Mouse (Mus musculus): ENCODE measurements around the gene Tbc1d23. TPM values are rescaled to one million over a fixed set of nuclear protein-coding genes. Genes with fewer than 3 reads are reported as not detected.
A peak's percentile ranks its signal among the peaks of the same experiment; 100 is the strongest.

Tbc1d23 gene
- total and polyA plus RNA-seq, 2 experiments from 2014 or later = 33.5 to 89.1 TPM

- H3K4me2 ChIP-seq (ENCODE audit: low read depth) = no peak overlapping the region
- H3K9me3 ChIP-seq (ENCODE audit: low read length) = no peaks in the 10 kb centered on the region
- TF ChIP-seq CTCF (IDR thresholded peaks at IDR 0.05; ENCODE audit: low read depth) = no peak
- ATAC-seq = no peak
- no peaks in the 10 kb centered on the region for H3K36me3 ChIP-seq (ENCODE audit: insufficient read depth)
- no peak overlapping the region for H3K9ac ChIP-seq
- WGBS = 90% methylated on average over 10 of the region's 10 CpGs
- no peak for DNase-seq
- H3K27me3 ChIP-seq (ENCODE audit: insufficient read depth, low read length) = no peaks in the 10 kb centered on the region
- H3K27ac ChIP-seq (ENCODE audit: low read depth, low read length) = no peak overlapping the region
- H3K4me1 ChIP-seq (ENCODE audit: insufficient read depth) = no peaks in the 10 kb centered on the region
- no peak overlapping the region for H3K4me3 ChIP-seq (ENCODE audit: low read depth, low read length)
Observed at GRCm38 (mm10) chr16:57260152-57260551, 28.8 kb upstream of the Tbc1d23 start.

- ATAC-seq = no peak
- Histone ChIP-seq H3K36me3 (ENCODE audit: insufficient read depth) (no peaks in the 10 kb centered on the region), H3K4me3 (ENCODE audit: low read depth, low read length) (no peak overlapping the region), H3K4me2 (ENCODE audit: low read depth) (no peak overlapping the region), H3K4me1 (ENCODE audit: insufficient read depth) (no peaks in the 10 kb centered on the region), H3K9ac (no peak overlapping the region), H3K27ac (ENCODE audit: low read depth, low read length) (no peak overlapping the region), H3K9me3 (ENCODE audit: low read length) (no peaks in the 10 kb centered on the region), H3K27me3 (ENCODE audit: insufficient read depth, low read length) (no peaks in the 10 kb centered on the region)
- TF ChIP-seq CTCF (IDR thresholded peaks at IDR 0.05; ENCODE audit: low read depth) = no peak
- 94% methylated on average over 13 of the region's 13 CpGs for WGBS
- no peak for DNase-seq
Observed at GRCm38 (mm10) chr16:57259356-57260083, 28.2 kb upstream of the Tbc1d23 start.

DNA sequence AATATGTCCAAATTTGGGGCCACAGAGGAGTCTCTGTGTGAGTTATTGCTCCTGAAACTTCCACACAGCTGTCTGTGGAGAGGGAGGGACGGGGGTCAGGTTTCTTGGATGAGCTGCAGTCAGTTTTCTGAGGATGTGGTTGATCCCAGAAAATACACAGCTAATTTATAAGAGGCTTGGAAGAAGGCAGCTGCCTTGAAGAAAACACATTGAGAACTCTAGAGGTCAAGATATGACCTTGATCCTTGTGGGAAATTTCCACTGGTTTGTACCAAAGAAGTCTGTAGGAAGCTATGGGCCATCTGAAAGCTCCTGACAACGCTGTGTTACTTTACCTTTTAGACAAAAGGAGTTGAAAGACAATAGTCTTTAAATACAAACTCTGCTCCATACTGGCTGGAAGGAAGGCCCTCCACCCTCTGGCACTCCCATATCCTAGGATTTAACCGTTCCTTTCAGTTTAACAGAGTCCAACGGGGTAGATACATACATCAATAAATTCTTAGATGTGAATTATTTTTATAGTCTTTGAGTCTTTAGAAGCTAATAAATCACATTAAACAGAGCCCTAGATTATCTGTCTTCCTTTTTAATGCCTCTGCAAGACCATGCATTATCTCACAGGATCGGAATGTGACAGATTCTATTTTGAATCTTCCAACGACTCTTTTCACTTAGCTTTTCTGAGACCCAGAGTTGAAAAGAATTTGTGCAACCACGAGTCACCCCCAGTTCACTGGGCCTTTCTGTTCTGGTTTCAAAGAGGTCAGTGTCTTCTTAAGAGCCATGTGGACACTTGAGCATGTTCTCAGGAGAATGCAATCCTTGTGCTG lies 20.5 kb upstream of the Tbc1d23 start:
- ATAC-seq (no peak), DNase-seq (no peak)
- Histone ChIP-seq H3K4me1 (ENCODE audit: insufficient read depth) (no peaks in the 10 kb centered on the region), H3K9me3 (ENCODE audit: low read length) (no peaks in the 10 kb centered on the region), H3K36me3 (ENCODE audit: insufficient read depth) (no peaks in the 10 kb centered on the region), H3K27me3 (ENCODE audit: insufficient read depth, low read length) (no peaks in the 10 kb centered on the region), H3K9ac (no peak overlapping the region), H3K4me3 (ENCODE audit: low read depth, low read length) (no peak overlapping the region), H3K27ac (ENCODE audit: low read depth, low read length) (no peak overlapping the region), H3K4me2 (ENCODE audit: low read depth) (no peak overlapping the region)
- WGBS = 45% methylated on average over 7 of the region's 7 CpGs
- TF ChIP-seq CTCF (IDR thresholded peaks at IDR 0.05; ENCODE audit: low read depth) = no peak

DNA sequence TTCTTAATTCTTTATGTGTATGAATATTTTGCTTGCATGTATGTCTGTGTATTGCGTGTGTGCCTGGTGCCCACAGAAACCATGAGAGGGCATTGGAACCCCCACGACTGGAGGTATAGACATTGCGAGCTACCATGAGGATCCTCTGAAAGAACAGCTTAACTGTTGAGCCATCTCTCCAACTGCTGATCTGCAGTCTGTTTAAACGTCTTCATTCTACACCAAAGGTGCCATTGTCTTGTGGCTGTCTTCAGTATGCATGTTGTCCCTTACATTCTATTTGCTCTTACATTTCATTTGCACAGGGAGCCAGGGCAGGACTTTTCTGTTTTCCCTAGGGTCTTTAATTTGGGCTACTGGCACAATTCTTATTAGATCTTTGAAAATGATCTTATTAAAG lies 19.7 kb upstream of the Tbc1d23 start:
- H3K27me3 ChIP-seq (ENCODE audit: insufficient read depth, low read length) = no peaks in the 10 kb centered on the region
- H3K36me3 ChIP-seq (ENCODE audit: insufficient read depth) = no peaks in the 10 kb centered on the region
- H3K27ac ChIP-seq (ENCODE audit: low read depth, low read length) = no peak overlapping the region
- ATAC-seq (no peak), DNase-seq (no peak)
- no peak for TF ChIP-seq CTCF (IDR thresholded peaks at IDR 0.05; ENCODE audit: low read depth)
- 91% methylated on average over 4 of the region's 4 CpGs for WGBS
- H3K9ac ChIP-seq = no peak overlapping the region
- no peak overlapping the region for H3K4me2 ChIP-seq (ENCODE audit: low read depth)
- no peak overlapping the region for H3K4me3 ChIP-seq (ENCODE audit: low read depth, low read length)
- no peaks in the 10 kb centered on the region for H3K4me1 ChIP-seq (ENCODE audit: insufficient read depth)
- H3K9me3 ChIP-seq (ENCODE audit: low read length) = no peaks in the 10 kb centered on the region

GRCm38 (mm10) chr16:57247464-57247863 lies 16.2 kb upstream of the Tbc1d23 start:
- no peak overlapping the region for H3K27ac ChIP-seq (ENCODE audit: low read depth, low read length)
- no peak overlapping the region for H3K4me3 ChIP-seq (ENCODE audit: low read depth, low read length)
- no peaks in the 10 kb centered on the region for H3K27me3 ChIP-seq (ENCODE audit: insufficient read depth, low read length)
- no peak for ATAC-seq
- TF ChIP-seq CTCF (IDR thresholded peaks at IDR 0.05; ENCODE audit: low read depth) = no peak
- no peaks in the 10 kb centered on the region for H3K4me1 ChIP-seq (ENCODE audit: insufficient read depth)
- DNase-seq = no peak
- no peaks in the 10 kb centered on the region for H3K9me3 ChIP-seq (ENCODE audit: low read length)
- no peaks in the 10 kb centered on the region for H3K36me3 ChIP-seq (ENCODE audit: insufficient read depth)
- H3K9ac ChIP-seq = no peak overlapping the region
- WGBS = 92% methylated on average over 4 of the region's 4 CpGs
- H3K4me2 ChIP-seq (ENCODE audit: low read depth) = no peak overlapping the region

- 92% methylated on average over 3 of the region's 3 CpGs for WGBS
Observed at GRCm38 (mm10) chr16:57246596-57246995, 15.3 kb upstream of the Tbc1d23 start.

DNA sequence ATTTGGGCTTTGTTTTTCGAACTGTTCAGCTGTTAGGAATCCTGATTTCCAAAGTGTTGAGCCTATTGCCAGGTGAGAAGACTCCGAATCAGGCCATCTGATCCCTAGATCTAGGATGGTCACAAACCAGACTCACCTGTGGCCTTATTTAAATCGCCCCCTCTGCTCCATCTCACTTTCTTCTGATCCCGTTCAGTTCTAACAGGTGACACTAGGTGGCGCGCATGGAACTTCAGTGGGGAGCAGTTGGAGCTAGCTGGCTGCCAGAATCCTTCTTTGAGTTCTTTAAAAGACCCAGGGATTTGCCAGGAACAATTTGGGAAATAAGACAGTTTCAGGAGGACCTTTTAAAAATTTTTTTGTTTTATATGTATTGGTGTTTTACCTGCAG lies 12.5 kb upstream of the Tbc1d23 start:
- Histone ChIP-seq H3K27ac (ENCODE audit: low read depth, low read length) (no peak overlapping the region), H3K4me2 (ENCODE audit: low read depth) (no peak overlapping the region), H3K4me1 (ENCODE audit: insufficient read depth) (no peaks in the 10 kb centered on the region), H3K4me3 (ENCODE audit: low read depth, low read length) (no peak overlapping the region), H3K9me3 (ENCODE audit: low read length) (no peaks in the 10 kb centered on the region), H3K27me3 (ENCODE audit: insufficient read depth, low read length) (no peaks in the 10 kb centered on the region), H3K36me3 (ENCODE audit: insufficient read depth) (no peaks in the 10 kb centered on the region), H3K9ac (no peak overlapping the region)
- WGBS = 15% methylated on average over 6 of the region's 6 CpGs
- DNase-seq (peak; percentile 87), ATAC-seq (peak; percentile 86)
- peak; percentile 94 for TF ChIP-seq CTCF (IDR thresholded peaks at IDR 0.05; ENCODE audit: low read depth)

More at GRCm38 (mm10) chr16:57246596-57246995, 15.3 kb upstream of the Tbc1d23 start:
- no peak overlapping the region for H3K4me3 ChIP-seq (ENCODE audit: low read depth, low read length)
- no peaks in the 10 kb centered on the region for H3K4me1 ChIP-seq (ENCODE audit: insufficient read depth)
- H3K9me3 ChIP-seq (ENCODE audit: low read length) = no peaks in the 10 kb centered on the region
- no peak for ATAC-seq
- no peak overlapping the region for H3K27ac ChIP-seq (ENCODE audit: low read depth, low read length)
- H3K4me2 ChIP-seq (ENCODE audit: low read depth) = no peak overlapping the region
- H3K36me3 ChIP-seq (ENCODE audit: insufficient read depth) = no peaks in the 10 kb centered on the region
- DNase-seq = no peak
- TF ChIP-seq CTCF (IDR thresholded peaks at IDR 0.05; ENCODE audit: low read depth) = no peak
- H3K9ac ChIP-seq = no peak overlapping the region
- no peaks in the 10 kb centered on the region for H3K27me3 ChIP-seq (ENCODE audit: insufficient read depth, low read length)
